Mouse (Mus musculus) left cerebral cortex, postnatal 4 days (tissue): Measurements from ENCODE around the gene Mief1. TPM values are rescaled to one million over a fixed set of nuclear protein-coding genes. Genes with fewer than 3 reads are reported as not detected.

Source experiments
- DNase-seq: peaks from one replicate; pipeline ENCODE4 v3.0.0-alpha.2; 2022
- intact Hi-C: fragments of 180-260 bp; cut with DNase I; formaldehyde crosslinking; loops from one replicate; pipeline ENCODE4 v1.15.1; 2025
- total RNA-seq, 2 experiments: library from RNA; stranded (reverse); gene quantifications; 2 replicates each; pipeline ENCODE4 v1.2.3; 2021

Mief1 gene
- total RNA-seq, 2 experiments from 2014 or later: 29.3 to 30.6 TPM

DNA sequence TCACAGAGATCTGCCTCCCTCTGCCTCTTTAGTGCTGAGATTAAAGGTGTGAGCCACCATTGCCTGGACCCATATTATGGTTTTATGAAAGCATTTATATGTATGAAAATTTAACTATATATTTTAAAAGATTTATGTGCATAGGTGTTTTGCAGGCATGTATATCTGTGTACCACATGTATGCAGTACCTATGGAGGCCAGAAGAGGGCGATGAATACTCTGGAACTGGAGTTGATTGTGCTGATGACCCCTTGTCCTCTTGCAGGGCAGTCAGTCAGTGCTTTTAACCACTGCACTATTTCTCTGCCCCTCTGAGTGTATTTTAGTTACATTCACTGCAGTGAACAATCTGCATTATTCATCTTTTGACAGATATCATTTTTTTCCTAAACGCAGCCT is 8.0 kb upstream of the Mief1 start:
- DNase-seq: peak; percentile 69
- intact Hi-C loops: no loop called here

DNA sequence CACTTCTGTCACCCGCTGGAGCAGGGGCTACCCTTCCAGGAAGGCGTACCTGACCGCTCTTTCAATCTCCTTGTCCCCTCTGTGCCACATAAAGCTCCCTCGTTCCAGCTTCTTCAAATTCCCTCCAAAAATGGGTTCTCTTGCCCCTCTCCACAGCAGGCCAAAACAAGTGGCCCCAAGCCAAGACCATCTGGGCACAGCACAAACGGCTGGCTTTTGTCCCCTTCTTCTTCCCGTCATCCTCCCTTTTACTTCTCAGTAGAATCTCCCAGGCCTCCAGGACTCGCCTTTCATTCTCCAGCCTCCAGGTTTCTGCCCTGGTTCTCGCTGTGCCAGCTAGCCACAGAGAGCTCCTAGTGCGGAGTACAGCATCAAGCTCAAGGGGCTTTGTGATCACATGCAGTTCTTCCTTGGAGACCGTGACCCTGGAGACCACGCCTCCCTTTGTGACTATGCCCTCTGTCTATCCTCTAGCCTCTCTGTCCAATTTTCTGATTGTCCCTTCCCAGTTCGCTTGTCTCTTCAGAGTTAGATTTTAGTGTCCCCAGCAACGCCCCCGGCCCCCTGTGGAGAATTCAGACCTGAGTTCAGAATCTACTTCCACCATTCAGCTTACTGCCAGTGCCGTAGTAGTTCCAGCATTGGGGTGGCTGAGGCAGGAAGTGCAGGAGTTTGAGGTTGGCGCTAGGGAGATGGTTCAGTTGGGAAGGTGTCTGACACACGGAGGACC is 5.6 kb upstream of the Mief1 start:
- intact Hi-C loops: no loop called here
- DNase-seq: peak; percentile 79

DNA sequence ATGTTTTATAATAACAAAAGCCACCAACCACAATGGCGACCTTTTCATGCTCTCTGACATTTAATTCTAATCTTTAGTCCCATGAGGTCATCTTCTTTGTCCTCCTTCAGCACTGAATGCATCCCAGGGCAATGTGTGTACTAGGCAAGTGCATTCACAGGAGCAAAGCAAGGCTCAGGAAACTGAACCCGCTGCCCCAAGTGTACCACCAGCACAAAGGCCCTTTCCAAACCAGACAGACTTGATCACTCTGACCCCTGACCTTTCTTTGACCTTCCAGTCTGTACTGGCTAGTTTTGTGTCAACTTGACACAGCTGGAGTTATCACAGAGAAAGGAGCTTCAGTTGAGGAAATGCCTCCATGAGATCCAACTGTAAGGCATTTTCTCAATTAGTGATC is 1.5 kb upstream of the Mief1 start:
- intact Hi-C loops: no loop called here
- DNase-seq: no peak

DNA sequence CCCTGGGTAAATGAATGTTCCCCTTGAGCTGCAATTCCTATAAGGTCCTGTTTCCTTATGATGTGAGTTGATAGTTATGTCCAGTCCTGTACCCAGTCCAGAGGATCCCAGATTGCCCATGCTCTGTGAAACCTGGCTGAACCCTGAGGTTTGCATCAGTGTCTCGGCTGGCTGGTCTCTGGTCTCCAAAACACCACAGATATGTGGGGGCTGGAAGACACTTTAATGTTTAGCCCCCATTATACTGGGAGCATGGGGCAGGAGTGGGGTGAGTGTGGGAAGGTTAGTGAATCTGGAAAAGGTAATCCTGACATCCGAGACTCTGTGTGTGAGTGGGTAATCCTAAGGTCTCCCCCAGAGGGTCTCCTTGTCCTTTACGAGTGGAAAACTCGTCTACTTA is 765 bp upstream of the Mief1 start:
- no peak for DNase-seq
- intact Hi-C loops: no loop called here

DNA sequence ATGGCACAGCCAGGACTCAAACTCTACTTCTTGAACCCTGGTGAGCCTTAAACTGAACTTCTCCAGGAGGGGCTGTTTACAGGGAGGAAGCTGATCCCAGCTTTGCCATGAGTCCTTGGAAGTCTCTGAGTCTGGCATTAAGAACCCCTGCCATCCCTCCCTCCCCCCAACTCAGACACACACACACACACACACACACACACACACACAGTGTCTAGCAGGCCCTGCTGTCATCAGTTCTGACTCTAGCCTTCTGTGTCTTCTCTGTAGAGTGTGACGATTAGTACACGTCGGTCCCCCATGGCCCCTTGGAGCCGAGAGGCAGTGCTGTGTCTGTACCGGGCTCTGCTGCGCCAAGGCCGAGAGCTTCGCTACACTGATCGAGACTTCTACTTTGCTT is 1.7 kb downstream of the Mief1 start, which contains the start of gene AC140267.1:
TSS of gene AC140267.1 (plus strand) at position 301 of the 400 bp plus-strand sequence.
- intact Hi-C loops: no loop called here
- DNase-seq: no peak

DNA sequence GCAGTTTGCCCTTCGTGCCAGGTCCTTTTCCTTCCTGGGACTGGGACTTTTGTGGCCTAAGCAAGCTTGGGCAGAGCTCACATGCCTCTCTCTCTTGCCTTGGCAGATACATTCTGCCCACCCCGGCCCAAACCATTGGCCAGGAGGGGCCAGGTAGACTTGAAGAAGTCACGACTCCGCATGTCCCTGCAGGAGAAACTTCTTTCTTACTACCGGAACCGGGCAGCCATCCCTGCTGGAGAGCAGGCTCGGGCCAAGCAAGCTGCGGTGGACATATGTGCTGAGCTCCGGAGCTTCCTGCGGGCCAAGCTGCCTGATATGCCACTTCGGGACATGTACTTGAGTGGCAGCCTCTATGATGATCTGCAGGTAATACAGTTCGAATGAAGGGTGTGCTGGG is 14.3 kb downstream of the Mief1 start:
- DNase-seq: no peak
- intact Hi-C loops: no loop called here

DNA sequence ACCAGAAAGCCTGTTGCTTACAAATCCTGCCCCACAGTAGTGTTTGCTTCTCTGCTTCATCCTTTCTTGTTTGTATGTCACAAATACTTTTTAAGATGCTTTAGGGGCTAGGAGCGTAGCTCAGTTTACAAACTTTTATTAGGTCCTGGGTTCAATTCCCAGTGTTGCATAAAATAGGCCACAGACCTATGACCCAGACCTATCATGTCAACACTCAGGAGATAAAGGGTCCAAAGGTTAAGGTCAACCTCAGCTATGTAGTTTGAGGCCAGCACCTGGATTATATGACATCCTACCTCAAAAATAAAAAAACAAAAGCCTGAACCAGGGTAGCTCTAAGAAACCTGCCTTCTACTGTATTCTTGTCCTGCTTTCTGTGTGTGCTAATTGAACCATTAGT is 14.8 kb downstream of the Mief1 start:
- DNase-seq: no peak
- intact Hi-C loops: no loop called here

DNA sequence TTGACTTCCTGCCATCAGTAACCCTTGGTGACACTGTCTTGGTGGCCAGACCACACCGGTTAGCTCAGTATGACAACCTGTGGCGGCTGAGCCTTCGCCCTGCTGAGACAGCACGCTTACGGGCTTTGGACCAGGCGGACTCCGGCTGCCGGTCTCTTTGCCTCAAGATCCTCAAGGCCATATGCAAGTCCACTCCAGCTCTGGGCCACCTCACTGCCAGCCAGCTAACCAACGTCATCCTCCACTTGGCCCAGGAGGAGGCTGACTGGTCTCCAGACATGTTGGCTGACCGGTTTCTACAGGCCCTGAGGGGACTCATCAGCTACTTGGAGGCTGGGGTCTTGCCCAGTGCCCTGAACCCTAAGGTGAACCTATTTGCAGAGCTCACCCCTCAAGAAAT is 15.9 kb downstream of the Mief1 start:
- DNase-seq: no peak
- intact Hi-C loops: no loop called here

DNA sequence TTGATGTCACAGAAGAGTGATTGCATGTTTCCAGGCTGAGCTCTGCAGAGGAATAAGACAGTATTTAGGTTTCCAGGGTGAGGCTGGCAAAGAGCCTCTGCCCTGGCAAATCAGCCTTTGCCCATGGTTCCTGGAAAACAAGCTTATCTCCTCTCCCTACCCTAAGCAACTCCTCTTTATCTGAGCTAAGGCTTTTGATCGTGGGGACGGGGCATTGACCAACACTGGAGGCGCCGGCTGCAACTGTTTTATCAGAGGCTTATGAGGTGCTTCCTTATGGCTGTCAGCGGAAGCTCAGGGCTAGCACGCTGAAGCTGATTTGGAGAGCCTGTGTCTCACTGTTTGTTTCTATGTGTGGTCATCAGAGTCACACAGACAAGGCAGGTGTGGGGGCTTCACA is 16.8 kb downstream of the Mief1 start:
- no peak for DNase-seq
- intact Hi-C loops: no loop called here

DNA sequence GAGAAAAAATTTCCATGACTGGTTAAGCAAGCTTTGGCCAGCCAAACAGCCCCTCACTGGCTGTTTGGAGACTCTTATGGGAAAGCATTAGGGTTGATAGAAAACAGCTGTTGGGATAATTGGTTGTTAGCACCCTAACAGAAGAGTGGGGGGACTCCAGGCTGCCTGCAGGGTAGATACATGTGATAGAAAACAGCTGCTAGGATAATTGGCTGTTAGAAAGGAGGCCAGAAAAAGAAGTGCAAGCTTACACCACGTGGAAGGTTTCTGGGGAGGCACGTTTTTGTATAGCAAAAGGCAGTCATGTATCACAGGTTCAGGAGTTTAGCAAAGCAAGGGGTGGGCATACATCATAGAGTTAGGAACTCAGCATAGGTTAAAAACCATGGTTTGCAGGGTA is 19.7 kb downstream of the Mief1 start:
- DNase-seq: no peak
- intact Hi-C loops: no loop called here

DNA sequence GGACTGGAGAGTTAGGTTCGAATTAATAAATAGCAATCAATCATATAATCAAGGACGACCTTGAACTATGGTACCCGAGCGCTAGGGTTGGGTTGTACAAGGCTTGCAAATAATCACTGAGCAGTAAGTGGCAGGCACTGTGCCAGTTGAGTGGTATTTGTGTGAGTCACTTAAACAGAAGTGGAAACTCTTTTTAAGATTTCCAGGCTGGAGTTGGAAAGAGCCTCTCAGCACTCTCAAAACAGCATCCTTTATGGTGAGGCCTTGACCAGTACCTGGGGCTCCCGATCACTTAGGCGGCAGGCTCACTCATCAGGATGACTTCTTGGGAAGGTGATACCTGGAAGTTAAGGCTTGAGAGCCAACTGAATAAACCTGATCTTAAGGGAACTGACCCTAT is 20.4 kb downstream of the Mief1 start:
- peak; percentile 27 for DNase-seq
- intact Hi-C loops: no loop called here

DNA sequence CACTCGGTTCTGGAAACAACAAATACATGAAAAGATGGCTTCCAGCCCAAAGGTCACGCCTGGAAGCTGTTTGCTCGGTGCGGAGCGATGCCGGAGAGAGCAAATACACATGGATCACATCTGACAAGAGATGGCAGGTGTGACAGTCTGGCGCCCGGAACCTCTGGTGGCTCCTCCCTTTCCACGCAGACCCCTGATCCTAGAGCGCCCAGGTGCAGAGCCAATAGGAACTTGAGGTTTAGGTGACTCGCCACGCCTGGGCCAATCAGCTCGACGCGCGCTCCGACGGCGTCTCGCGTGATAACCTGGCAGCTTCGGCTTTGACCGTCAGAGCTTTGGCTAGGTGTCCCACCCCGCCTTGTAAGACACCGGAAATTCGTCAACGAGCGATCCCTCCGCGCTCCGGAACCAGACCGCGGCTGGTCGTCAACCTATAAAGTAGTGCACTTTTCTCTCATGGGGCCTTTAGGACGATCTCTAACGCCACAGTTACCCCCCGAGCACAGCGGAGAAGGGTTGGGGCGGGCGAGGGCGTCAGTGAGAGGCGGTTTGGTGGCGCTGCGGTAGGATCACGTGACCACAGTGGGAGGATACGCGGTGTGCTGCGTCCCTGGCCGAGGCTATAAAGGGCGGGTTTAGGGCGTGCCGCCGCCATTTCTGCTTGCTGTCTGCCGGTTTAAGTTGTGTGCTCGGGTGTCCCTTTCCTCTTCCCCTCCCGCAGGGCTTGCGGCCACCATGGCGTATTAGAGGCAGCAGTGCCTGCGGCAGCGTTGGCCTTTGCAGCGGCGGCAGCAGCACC is 21.2 kb downstream of the Mief1 start, which contains the start of gene Atf4:
TSS of gene Atf4 (plus strand) at position 338 of the 799 bp plus-strand sequence.
- intact Hi-C loops: no loop called here
- DNase-seq: peak; percentile 99

DNA sequence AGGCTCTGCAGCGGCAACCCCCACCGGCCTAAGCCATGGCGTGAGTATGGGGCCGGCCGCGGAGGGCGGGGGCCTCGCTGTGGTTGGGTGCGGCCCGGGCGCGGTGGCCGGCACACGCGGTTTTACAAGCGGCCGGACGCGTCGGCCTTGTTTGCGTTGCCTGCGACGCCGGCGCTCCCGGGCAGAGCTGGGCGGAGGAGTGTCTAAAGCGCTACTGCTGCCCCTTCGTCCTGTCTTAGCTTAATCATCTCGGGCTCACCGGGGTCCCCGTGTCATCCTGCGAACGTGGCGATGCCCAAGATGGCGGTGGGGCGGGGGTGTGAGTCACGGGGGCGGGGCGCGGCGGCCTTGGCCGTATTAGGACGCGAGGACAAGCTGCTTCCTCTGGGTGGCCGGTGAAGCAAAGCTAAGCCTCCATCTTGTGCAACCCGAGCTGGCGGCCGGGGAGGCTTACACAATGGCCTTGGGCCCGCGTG is 21.9 kb downstream of the Mief1 start:
- intact Hi-C loops: no loop called here
- peak; percentile 90 for DNase-seq

DNA sequence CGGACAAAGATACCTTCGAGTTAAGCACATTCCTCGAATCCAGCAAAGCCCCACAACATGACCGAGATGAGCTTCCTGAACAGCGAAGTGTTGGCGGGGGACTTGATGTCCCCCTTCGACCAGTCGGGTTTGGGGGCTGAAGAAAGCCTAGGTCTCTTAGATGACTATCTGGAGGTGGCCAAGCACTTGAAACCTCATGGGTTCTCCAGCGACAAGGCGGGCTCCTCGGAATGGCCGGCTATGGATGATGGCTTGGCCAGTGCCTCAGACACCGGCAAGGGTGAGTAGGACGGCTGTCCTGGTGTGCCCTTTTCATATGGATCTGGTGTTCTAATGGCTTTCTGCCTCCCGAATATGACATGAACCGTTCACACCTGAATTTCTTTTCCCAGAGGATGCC is 22.4 kb downstream of the Mief1 start:
- DNase-seq: no peak
- intact Hi-C loops: no loop called here

DNA sequence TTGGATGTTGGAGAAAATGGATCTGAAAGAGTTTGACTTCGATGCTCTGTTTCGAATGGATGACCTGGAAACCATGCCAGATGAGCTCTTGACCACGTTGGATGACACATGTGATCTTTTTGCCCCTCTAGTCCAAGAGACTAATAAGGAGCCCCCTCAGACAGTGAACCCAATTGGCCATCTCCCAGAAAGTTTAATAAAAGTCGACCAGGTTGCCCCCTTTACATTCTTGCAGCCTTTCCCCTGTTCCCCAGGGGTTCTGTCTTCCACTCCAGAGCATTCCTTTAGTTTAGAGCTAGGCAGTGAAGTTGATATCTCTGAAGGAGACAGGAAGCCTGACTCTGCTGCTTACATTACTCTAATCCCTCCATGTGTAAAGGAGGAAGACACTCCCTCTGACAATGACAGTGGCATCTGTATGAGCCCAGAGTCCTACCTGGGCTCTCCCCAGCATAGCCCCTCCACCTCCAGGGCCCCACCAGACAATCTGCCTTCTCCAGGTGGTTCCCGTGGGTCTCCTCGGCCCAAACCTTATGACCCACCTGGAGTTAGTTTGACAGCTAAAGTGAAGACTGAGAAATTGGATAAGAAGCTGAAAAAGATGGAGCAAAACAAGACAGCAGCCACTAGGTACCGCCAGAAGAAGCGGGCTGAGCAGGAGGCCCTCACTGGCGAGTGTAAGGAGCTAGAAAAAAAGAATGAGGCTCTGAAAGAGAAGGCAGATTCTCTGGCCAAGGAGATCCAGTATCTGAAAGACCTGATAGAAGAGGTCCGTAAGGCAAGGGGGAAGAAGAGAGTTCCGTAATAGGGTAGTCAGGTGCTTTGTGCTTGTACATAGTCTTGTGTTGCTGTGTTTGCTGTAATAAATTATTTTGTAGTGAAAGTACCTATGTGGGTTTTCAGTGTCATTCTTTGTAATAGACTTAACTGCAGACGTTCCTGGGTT is 23.1 kb downstream of the Mief1 start:
- DNase-seq: no peak
- intact Hi-C loops: no loop called here

DNA sequence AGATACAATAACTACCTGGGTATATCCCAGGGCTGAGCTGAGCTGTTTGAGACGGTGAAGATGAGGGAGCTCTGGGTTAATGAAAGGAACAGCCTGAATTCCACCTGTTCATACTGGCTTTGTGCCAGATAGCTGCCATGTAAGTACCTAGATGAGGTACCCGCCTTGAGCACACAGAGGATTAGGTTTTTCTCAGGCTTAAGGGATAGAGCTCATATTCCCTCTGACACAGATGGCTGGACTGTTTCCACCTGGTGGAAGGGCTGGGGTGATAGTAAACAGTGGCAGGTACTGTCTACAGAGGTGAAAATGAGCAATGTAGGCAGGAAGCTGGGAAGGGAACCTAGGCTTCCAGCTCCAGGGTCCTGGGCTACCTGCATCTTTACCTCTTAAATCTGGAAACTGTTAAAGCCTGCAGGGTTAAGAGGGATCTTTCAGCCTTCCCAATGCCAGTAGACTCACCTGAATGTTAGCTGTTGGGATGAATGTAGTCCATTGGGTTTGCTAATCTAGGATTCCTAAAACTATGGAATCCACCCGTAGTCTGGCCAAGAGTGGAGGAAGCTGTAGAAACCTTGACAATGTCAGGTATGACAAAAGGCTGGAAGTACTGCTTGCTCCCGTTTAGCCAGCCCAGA is 23.9 kb downstream of the Mief1 start:
- intact Hi-C loops: no loop called here
- no peak for DNase-seq

DNA sequence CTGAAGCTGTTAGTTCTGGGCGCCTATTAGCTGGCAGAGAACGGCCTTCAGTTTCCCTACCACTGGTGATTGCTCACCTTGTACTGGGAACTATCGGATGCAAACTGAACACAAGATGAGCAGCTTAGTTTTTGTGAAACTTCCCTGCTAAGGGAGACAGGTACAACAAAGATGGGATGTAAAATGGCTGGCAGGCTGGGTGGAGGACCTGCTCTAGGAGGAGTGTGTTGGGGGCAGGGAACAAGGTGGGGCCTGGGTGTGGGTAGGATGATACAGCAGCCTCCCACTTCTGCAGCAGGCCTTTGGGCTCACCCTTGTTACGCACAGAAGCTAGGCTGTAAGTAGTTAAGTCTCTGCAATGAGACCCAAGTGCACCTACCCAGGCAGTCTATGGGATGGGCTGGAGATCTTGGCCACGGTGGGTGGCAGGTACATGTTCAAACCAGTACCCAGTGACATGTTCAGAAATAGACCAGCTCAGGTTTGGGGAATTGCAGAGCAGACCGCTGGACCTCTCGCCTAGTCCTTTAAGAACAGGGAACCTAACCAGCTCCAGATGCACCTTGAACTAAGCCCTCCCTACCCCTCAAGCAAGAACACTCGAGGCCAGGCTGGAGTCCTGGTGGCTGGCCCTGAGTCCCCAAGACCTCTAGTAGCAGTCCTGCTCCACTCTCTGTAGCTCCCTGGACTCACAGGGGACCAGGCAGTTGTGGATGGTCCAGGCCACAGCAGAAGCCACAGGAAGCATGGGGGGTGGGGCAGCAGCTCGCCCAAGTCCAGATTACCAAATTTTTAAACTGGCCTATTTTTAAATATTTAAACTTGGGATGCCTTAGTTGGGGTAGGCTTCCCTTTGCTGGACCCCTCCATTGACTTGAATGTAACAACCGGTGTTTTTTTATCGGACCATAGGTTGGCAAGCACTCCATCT is 24.7 kb downstream of the Mief1 start:
- no peak for DNase-seq
- intact Hi-C loops: no loop called here

DNA sequence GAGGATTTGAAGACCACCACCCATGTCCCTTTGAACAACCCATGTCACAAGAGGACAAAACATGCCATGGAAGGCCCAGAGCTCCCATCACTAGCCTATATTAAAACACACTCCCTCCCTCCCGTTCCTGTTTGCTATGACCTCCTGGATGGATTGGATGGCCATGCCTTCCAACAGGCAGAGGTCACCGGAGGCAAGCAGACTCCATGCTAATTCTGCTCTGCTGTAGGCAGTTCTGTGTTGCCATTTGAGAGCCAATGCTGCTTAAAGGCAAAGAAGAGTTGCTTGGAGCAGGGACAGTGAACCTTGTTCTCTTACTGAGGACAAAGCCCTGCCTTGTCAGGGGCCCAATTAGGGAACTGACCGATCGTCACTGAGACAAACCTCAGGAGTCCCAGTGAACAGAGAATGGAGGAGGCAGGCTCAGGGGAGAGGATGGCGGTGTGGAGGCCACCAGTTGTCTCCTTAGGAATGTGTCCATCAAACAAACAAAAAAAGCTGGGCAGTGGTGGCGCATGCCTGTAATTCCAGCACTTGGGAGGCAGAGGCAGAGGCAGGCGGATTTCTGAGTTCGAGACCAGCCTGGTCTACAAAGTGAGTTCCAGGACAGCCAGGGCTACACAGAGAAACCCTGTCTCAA is 25.7 kb downstream of the Mief1 start:
- intact Hi-C loops: no loop called here
- no peak for DNase-seq

DNA sequence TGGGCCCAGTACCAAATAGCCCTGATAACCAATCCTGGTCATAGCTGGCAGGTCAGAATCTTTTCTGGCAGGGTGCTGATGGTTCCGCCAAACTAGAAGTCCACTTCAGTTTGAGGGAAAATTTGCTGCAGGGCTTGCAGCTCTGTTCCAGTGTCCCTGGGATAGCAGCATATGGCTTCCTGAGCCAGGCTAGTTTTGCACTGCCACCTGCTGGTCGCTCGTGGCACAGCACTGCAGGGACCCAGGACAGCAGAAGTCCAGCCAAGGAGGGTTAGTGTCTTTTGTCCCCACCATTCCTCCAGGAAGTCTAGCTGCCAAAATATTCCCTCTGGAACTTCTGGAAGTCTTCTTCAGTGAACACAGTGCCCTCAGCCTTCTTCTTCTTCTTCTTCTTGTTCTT is 26.9 kb downstream of the Mief1 start:
- intact Hi-C loops: no loop called here

More for the DNA sequence above, 26.9 kb downstream of the Mief1 start:
- DNase-seq: peak; percentile 89
